Mouse (Mus musculus) neural tube, embryonic 13.5 days (tissue): ENCODE results near the gene Stoml3. TPM values are rescaled to one million over a fixed set of nuclear protein-coding genes. Genes with fewer than 3 reads are reported as not detected.

Source experiments
- ATAC-seq: fragments of 200-750 bp; cut with Nextera tagmentation; 2 replicates; pipeline ENCODE4 v1.8.0; 2017; ENCODE audit warnings: low read depth, mild to moderate bottlenecking, moderate TSS enrichment, moderate library complexity
- H3K27ac ChIP-seq: fragments of 300-500 bp; sonication (generic); replicated peaks from 2 replicates; pipeline ENCODE4 v1.5.1; 2015; ENCODE audit warnings: moderate library complexity, mild to moderate bottlenecking, inconsistent platforms
- H3K27me3 ChIP-seq: fragments of 300-500 bp; sonication (generic); 2 replicates; pipeline ENCODE4 v1.6.1; 2015; ENCODE audit warnings: mild to moderate bottlenecking, inconsistent platforms
- H3K36me3 ChIP-seq: fragments of 300-500 bp; sonication (generic); 2 replicates; pipeline ENCODE4 v1.6.1; 2015; ENCODE audit warnings: mild to moderate bottlenecking, inconsistent platforms
- H3K4me1 ChIP-seq: fragments of 300-500 bp; sonication (generic); replicated peaks from 2 replicates; pipeline ENCODE4 v1.6.1; 2015; ENCODE audit warnings: inconsistent platforms
- H3K4me2 ChIP-seq: fragments of 300-500 bp; sonication (generic); 2 replicates; pipeline ENCODE4 v1.6.1; 2015; ENCODE audit warnings: inconsistent platforms, mild to moderate bottlenecking, moderate library complexity
- H3K4me3 ChIP-seq: fragments of 300-500 bp; sonication (generic); 2 replicates; pipeline ENCODE4 v1.5.1; 2015; ENCODE audit warnings: mild to moderate bottlenecking, inconsistent platforms
- H3K9ac ChIP-seq: fragments of 300-500 bp; sonication (generic); 2 replicates; pipeline ENCODE4 v1.6.1; 2015; ENCODE audit warnings: moderate library complexity, mild to moderate bottlenecking, inconsistent platforms
- H3K9me3 ChIP-seq: fragments of 300-500 bp; sonication (generic); 2 replicates; pipeline ENCODE4 v1.6.1; 2016; ENCODE audit warnings: inconsistent platforms
- WGBS: fragments of 180-500 bp; shearing (Covaris S2); methylation state at CpG from one replicate; pipeline ENCODE4 v1.1.7; 2015; 5-methylcytosine and 5-hydroxymethylcytosine counted together
- polyA plus RNA-seq: library from polyadenylated mRNA; unstranded; fragments of >200 nt; fragmentation: Nextera tagmentation; extraction: Ambion mirVana; gene quantifications from 2 replicates; pipeline ENCODE4 v1.2.1, GENCODE M21; 2015

Stoml3 gene
- polyA plus RNA-seq, 1 experiment from 2014 or later: not detected

- Histone ChIP-seq H3K27me3 (no peaks in the 10 kb centered on the region), H3K36me3 (peaks cover 40% of the 10 kb centered on the region), H3K4me1 (0 out of 2 replicates have a peak, but pooled peaks cover 4% of the 10 kb centered on the region), H3K9ac (no peak overlapping the region), H3K9me3 (no peaks in the 10 kb centered on the region), H3K4me3 (no peak overlapping the region), H3K27ac (no peak overlapping the region), H3K4me2 (no peak overlapping the region)
- WGBS: 91% methylated on average over 8 of the region's 8 CpGs
- no peak for ATAC-seq
Observed at GRCm38 (mm10) chr3:53483414-53484059, 4.9 kb upstream of the Stoml3 start.

GRCm38 (mm10) chr3:53486561-53486960 lies 1.9 kb upstream of the Stoml3 start:
- Histone ChIP-seq H3K36me3 (peaks cover 13% of the 10 kb centered on the region), H3K27ac (no peak overlapping the region), H3K9ac (no peak overlapping the region), H3K9me3 (no peaks in the 10 kb centered on the region), H3K27me3 (no peaks in the 10 kb centered on the region), H3K4me2 (no peak overlapping the region), H3K4me3 (no peak overlapping the region), H3K4me1 (0 out of 2 replicates have a peak, but pooled peaks cover 4% of the 10 kb centered on the region)
- 90% methylated on average over 10 of the region's 10 CpGs for WGBS
- no peak for ATAC-seq

DNA sequence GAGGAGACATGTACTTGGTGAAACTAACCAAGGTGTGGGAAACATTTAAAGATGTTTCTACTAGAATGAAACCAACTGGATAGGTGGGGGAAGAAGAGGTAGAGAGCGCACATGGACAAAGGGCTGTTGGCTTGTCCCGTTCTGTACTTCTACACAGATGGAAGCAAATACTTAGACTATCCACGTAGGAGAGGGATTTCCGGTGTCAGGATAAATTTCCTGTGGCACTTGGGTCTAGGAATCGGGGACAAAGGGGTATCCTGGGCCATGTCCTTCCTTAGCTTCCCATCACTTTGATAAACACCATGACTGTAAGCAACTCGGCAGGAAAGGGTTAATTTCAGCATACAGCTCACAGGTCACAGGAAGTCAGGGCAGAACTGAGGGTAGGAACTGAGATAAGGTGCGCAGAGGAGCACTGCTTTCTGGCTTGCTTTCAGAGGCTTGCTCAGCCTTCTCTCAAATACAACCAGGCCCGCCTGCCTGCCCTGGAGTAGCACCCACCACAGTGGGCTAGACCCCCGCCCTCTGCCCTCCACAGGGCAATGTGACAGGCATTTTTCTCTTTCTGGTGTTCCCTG lies 1.4 kb upstream of the Stoml3 start:
- Histone ChIP-seq H3K36me3 (peaks cover 9% of the 10 kb centered on the region), H3K4me3 (no peak overlapping the region), H3K27me3 (no peaks in the 10 kb centered on the region), H3K9ac (no peak overlapping the region), H3K9me3 (no peaks in the 10 kb centered on the region), H3K4me2 (no peak overlapping the region), H3K4me1 (0 out of 2 replicates have a peak, but pooled peaks cover 4% of the 10 kb centered on the region), H3K27ac (no peak overlapping the region)
- WGBS: 79% methylated on average over 9 of the region's 9 CpGs
- no peak for ATAC-seq

- Histone ChIP-seq H3K9me3 (no peaks in the 10 kb centered on the region), H3K4me1 (no peaks in the 10 kb centered on the region), H3K36me3 (no peaks in the 10 kb centered on the region), H3K27ac (no peak overlapping the region), H3K4me2 (no peak overlapping the region), H3K4me3 (no peak overlapping the region), H3K27me3 (no peaks in the 10 kb centered on the region), H3K9ac (no peak overlapping the region)
- 77% methylated on average over 6 of the region's 6 CpGs for WGBS
- ATAC-seq: no peak
Observed at GRCm38 (mm10) chr3:53498351-53498905, 10.0 kb downstream of the Stoml3 start.

GRCm38 (mm10) chr3:53502428-53502827 lies 14.0 kb downstream of the Stoml3 start:
- no peak overlapping the region for H3K9ac ChIP-seq
- WGBS: 74% methylated on average over 6 of the region's 6 CpGs
- H3K27me3 ChIP-seq: no peaks in the 10 kb centered on the region
- no peak overlapping the region for H3K4me2 ChIP-seq
- no peaks in the 10 kb centered on the region for H3K4me1 ChIP-seq
- H3K36me3 ChIP-seq: no peaks in the 10 kb centered on the region
- ATAC-seq: no peak; the same call in 1 of the 2 replicates
- H3K27ac ChIP-seq: no peak overlapping the region
- H3K4me3 ChIP-seq: no peak overlapping the region
- H3K9me3 ChIP-seq: no peaks in the 10 kb centered on the region

DNA sequence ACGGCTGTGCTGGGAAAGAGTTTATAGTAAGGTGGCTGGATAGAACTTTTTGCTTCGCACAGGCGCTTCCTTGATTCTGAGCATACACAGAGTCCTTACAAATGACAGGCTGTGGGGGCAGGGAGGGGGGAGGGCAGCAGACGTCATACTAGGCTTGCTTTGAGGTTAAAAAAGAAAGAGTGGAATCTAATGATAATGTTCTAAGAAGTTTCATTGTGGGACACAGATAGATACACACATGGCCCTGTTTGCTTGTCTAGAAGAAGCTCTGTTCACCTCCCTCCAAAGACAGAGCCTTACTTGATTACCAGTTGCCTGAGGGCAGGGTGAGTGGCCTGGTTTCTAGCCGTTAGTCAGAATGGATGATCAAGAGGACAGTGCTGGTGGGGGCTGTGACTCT lies 24.6 kb downstream of the Stoml3 start:
- Histone ChIP-seq H3K4me3 (no peak overlapping the region), H3K9ac (no peak overlapping the region), H3K9me3 (no peaks in the 10 kb centered on the region), H3K27me3 (no peaks in the 10 kb centered on the region), H3K27ac (no peak overlapping the region), H3K4me2 (no peak overlapping the region), H3K36me3 (no peaks in the 10 kb centered on the region), H3K4me1 (no peaks in the 10 kb centered on the region)
- 70% methylated on average over 5 of the region's 5 CpGs for WGBS
- ATAC-seq: no peak

GRCm38 (mm10) chr3:53514221-53515065 lies 26.0 kb downstream of the Stoml3 start:
- no peak for ATAC-seq
- H3K9me3 ChIP-seq: no peaks in the 10 kb centered on the region
- no peaks in the 10 kb centered on the region for H3K4me1 ChIP-seq
- no peak overlapping the region for H3K27ac ChIP-seq
- 83% methylated on average over 4 of the region's 4 CpGs for WGBS
- no peak overlapping the region for H3K4me3 ChIP-seq
- no peaks in the 10 kb centered on the region for H3K36me3 ChIP-seq
- H3K4me2 ChIP-seq: no peak overlapping the region
- no peak overlapping the region for H3K9ac ChIP-seq
- H3K27me3 ChIP-seq: no peaks in the 10 kb centered on the region

- H3K9me3 ChIP-seq: no peaks in the 10 kb centered on the region
- WGBS: 80% methylated on average over 10 of the region's 10 CpGs
- H3K4me2 ChIP-seq: no peak overlapping the region
- no peak overlapping the region for H3K27ac ChIP-seq
- no peak overlapping the region for H3K4me3 ChIP-seq
- no peaks in the 10 kb centered on the region for H3K4me1 ChIP-seq
- H3K36me3 ChIP-seq: no peaks in the 10 kb centered on the region
- no peaks in the 10 kb centered on the region for H3K27me3 ChIP-seq
- ATAC-seq: no peak
- no peak overlapping the region for H3K9ac ChIP-seq
Observed at GRCm38 (mm10) chr3:53522794-53523193, 34.3 kb downstream of the Stoml3 start.

- no peak overlapping the region for H3K27ac ChIP-seq
- peak overlapping the region; percentile 28 for H3K4me3 ChIP-seq
- no peaks in the 10 kb centered on the region for H3K4me1 ChIP-seq
- peak; percentile 43; the same call in 1 of the 2 replicates for ATAC-seq
- H3K9ac ChIP-seq: no peak overlapping the region
- H3K36me3 ChIP-seq: no peaks in the 10 kb centered on the region
- no peaks in the 10 kb centered on the region for H3K27me3 ChIP-seq
- 18% methylated on average over 21 of the region's 21 CpGs for WGBS
- H3K9me3 ChIP-seq: no peaks in the 10 kb centered on the region
- H3K4me2 ChIP-seq: peak overlapping the region; percentile 59
Observed at GRCm38 (mm10) chr3:53525737-53526136, 37.3 kb downstream of the Stoml3 start.

- H3K27ac ChIP-seq: no peak overlapping the region
- no peak overlapping the region for H3K4me3 ChIP-seq
- no peak for ATAC-seq
- no peaks in the 10 kb centered on the region for H3K9me3 ChIP-seq
- no peaks in the 10 kb centered on the region for H3K36me3 ChIP-seq
- WGBS: 88% methylated on average over 6 of the region's 6 CpGs
- no peak overlapping the region for H3K9ac ChIP-seq
- H3K4me1 ChIP-seq: no peaks in the 10 kb centered on the region
- H3K27me3 ChIP-seq: no peaks in the 10 kb centered on the region
- H3K4me2 ChIP-seq: no peak overlapping the region
Observed at GRCm38 (mm10) chr3:53530305-53530704, 41.9 kb downstream of the Stoml3 start.

GRCm38 (mm10) chr3:53532091-53532490 lies 43.6 kb downstream of the Stoml3 start:
- WGBS: 89% methylated on average over 6 of the region's 6 CpGs
- H3K4me2 ChIP-seq: no peak overlapping the region
- H3K4me1 ChIP-seq: no peaks in the 10 kb centered on the region
- no peaks in the 10 kb centered on the region for H3K9me3 ChIP-seq
- ATAC-seq: no peak
- no peaks in the 10 kb centered on the region for H3K36me3 ChIP-seq
- no peak overlapping the region for H3K4me3 ChIP-seq
- no peak overlapping the region for H3K9ac ChIP-seq
- H3K27me3 ChIP-seq: no peaks in the 10 kb centered on the region
- H3K27ac ChIP-seq: no peak overlapping the region

- 73% methylated on average over 7 of the region's 7 CpGs for WGBS
Observed at GRCm38 (mm10) chr3:53552691-53553090, 64.2 kb downstream of the Stoml3 start.

More at GRCm38 (mm10) chr3:53552691-53553090, 64.2 kb downstream of the Stoml3 start:
- H3K4me2 ChIP-seq: no peak overlapping the region
- no peak overlapping the region for H3K4me3 ChIP-seq
- no peaks in the 10 kb centered on the region for H3K36me3 ChIP-seq
- no peak for ATAC-seq
- no peaks in the 10 kb centered on the region for H3K9me3 ChIP-seq
- H3K9ac ChIP-seq: no peak overlapping the region
- no peak overlapping the region for H3K27ac ChIP-seq
- H3K4me1 ChIP-seq: peaks cover 14% of the 10 kb centered on the region
- H3K27me3 ChIP-seq: no peaks in the 10 kb centered on the region
